Mouse (Mus musculus): ENCODE results near the gene Lcn10. TPM values are rescaled to one million over a fixed set of nuclear protein-coding genes. Genes with fewer than 3 reads are reported as not detected.

Lcn10 gene
- not detected in 2 replicates for polyA plus RNA-seq (2011; ENCODE audit: insufficient read depth, insufficient read length, low replicate concordance, missing spikeins)

GRCm38 (mm10) chr2:25682426-25682825, at the start of gene Lcn10:
Gene Lcn10, plus strand, starts transcription at chr2:25682726.
- TF ChIP-seq POLR2A (IDR thresholded peaks at IDR 0.05; ENCODE audit: borderline replicate concordance, control insufficient read depth, low read depth, low read length) (no peak), CTCF (IDR thresholded peaks at IDR 0.05; ENCODE audit: control insufficient read depth, insufficient read depth, low read length) (no peak)
- WGBS: 46% methylated on average over 2 of the region's 2 CpGs
- no peak within 1 kb of the TSS for H3K27ac ChIP-seq (ENCODE audit: control insufficient read depth, insufficient read depth, low read depth, low read length, poor library complexity)
- H3K4me1 ChIP-seq (ENCODE audit: control insufficient read depth, insufficient read depth, low read length): no peaks in the 10 kb centered on the region
- H3K4me3 ChIP-seq (replicated peaks; ENCODE audit: control insufficient read depth, low read depth, low read length): no peak within 1 kb of the TSS

- H3K4me3 ChIP-seq (replicated peaks; ENCODE audit: control insufficient read depth, low read depth, low read length): no peak overlapping the region
- no peak overlapping the region for H3K27ac ChIP-seq (ENCODE audit: control insufficient read depth, insufficient read depth, low read depth, low read length, poor library complexity)
- WGBS: 77% methylated on average over 3 of the region's 3 CpGs
- TF ChIP-seq CTCF (IDR thresholded peaks at IDR 0.05; ENCODE audit: control insufficient read depth, insufficient read depth, low read length) (no peak), POLR2A (IDR thresholded peaks at IDR 0.05; ENCODE audit: borderline replicate concordance, control insufficient read depth, low read depth, low read length) (no peak)
- no peaks in the 10 kb centered on the region for H3K4me1 ChIP-seq (ENCODE audit: control insufficient read depth, insufficient read depth, low read length)
Observed at GRCm38 (mm10) chr2:25633616-25634015, 48.9 kb upstream of the Lcn10 start.

DNA sequence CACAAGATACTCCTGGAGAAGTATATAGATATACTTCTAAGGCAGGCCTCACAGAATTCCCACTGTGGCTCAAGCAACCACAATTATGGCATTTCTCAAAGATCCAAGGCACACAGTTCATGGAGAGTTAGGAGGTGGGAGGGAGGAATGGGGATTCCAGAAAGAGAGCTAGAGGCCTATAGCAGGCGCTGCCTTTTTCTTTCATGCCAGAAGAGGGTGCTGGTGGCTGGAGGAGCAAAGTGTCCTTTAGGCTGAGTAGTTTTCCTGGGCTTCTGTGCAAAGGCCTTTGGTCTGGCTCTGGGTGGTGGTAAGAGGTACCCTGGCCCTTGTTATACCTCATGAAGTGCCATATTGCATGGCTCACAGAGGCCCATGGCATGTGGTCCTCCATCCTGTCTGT, 48.5 kb upstream of the Lcn10 start:
- H3K4me3 ChIP-seq (replicated peaks; ENCODE audit: control insufficient read depth, low read depth, low read length): no peak overlapping the region
- WGBS: 68% methylated on average over 1 of the region's 1 CpGs
- no peaks in the 10 kb centered on the region for H3K4me1 ChIP-seq (ENCODE audit: control insufficient read depth, insufficient read depth, low read length)
- TF ChIP-seq CTCF (IDR thresholded peaks at IDR 0.05; ENCODE audit: control insufficient read depth, insufficient read depth, low read length) (no peak), POLR2A (IDR thresholded peaks at IDR 0.05; ENCODE audit: borderline replicate concordance, control insufficient read depth, low read depth, low read length) (no peak)
- H3K27ac ChIP-seq (ENCODE audit: control insufficient read depth, insufficient read depth, low read depth, low read length, poor library complexity): no peak overlapping the region

DNA sequence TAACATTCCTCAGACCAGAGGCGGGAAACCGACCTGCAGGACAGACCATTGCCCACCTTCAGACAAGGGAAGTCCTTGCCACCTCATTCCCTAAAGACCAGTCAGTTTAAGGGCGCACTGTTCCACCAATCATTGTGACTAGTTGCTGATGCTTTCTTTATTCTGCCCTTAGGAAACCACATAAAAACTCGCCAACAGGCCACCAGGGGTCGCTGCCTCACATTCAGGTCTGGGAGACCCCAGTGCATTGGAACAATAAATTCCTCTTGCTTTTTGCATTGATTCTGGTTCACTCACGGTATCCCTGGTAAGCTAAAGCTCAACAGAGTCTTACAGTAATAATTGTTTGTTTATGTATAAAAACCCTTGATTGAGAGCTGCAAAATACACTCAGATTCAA, 42.6 kb upstream of the Lcn10 start:
- Histone ChIP-seq H3K4me1 (ENCODE audit: control insufficient read depth, insufficient read depth, low read length) (no peaks in the 10 kb centered on the region), H3K4me3 (replicated peaks; ENCODE audit: control insufficient read depth, low read depth, low read length) (no peak overlapping the region), H3K27ac (ENCODE audit: control insufficient read depth, insufficient read depth, low read depth, low read length, poor library complexity) (no peak overlapping the region)
- 25% methylated on average over 6 of the region's 6 CpGs for WGBS
- TF ChIP-seq CTCF (IDR thresholded peaks at IDR 0.05; ENCODE audit: control insufficient read depth, insufficient read depth, low read length) (peak; percentile 68), POLR2A (IDR thresholded peaks at IDR 0.05; ENCODE audit: borderline replicate concordance, control insufficient read depth, low read depth, low read length) (no peak)

- WGBS: 64% methylated on average over 2 of the region's 2 CpGs
- H3K27ac ChIP-seq (ENCODE audit: control insufficient read depth, insufficient read depth, low read depth, low read length, poor library complexity): no peak within 1 kb of the TSS
Observed at GRCm38 (mm10) chr2:25652902-25653301, 29.6 kb upstream of the Lcn10 start, which contains the start of gene Lcn8. Gene Lcn8, plus strand, starts transcription at chr2:25653120.

GRCm38 (mm10) chr2:25654502-25654901, 28.0 kb upstream of the Lcn10 start:
- H3K4me1 ChIP-seq (ENCODE audit: control insufficient read depth, insufficient read depth, low read length): no peaks in the 10 kb centered on the region
- no peak overlapping the region for H3K27ac ChIP-seq (ENCODE audit: control insufficient read depth, insufficient read depth, low read depth, low read length, poor library complexity)
- TF ChIP-seq CTCF (IDR thresholded peaks at IDR 0.05; ENCODE audit: control insufficient read depth, insufficient read depth, low read length) (no peak), POLR2A (IDR thresholded peaks at IDR 0.05; ENCODE audit: borderline replicate concordance, control insufficient read depth, low read depth, low read length) (no peak)
- WGBS: 50% methylated on average over 1 of the region's 1 CpGs
- H3K4me3 ChIP-seq (replicated peaks; ENCODE audit: control insufficient read depth, low read depth, low read length): no peak overlapping the region

More at GRCm38 (mm10) chr2:25652902-25653301, 29.6 kb upstream of the Lcn10 start, which contains the start of gene Lcn8:
- no peak within 1 kb of the TSS for H3K4me3 ChIP-seq (replicated peaks; ENCODE audit: control insufficient read depth, low read depth, low read length)
- no peaks in the 10 kb centered on the region for H3K4me1 ChIP-seq (ENCODE audit: control insufficient read depth, insufficient read depth, low read length)
- TF ChIP-seq CTCF (IDR thresholded peaks at IDR 0.05; ENCODE audit: control insufficient read depth, insufficient read depth, low read length): no peak

DNA sequence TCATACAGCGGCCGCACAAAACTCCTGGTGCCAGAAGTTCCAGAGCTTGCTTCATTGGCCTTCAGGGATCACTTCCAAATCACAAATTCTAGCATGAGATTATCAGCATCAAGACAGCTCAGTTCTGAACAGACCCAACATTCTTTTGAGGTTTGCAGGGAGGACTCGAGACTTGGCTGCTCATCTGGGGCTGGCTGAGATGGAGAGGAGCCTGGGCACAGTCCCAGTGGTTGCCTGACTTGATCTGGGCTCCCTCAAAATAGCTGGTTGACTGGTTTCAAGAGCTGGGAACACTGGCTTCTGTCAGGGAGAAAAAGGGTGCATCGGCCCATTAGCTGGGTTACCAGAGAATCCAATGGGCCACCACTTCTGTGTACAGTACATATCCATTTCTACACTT, 25.8 kb upstream of the Lcn10 start:
- WGBS: 81% methylated on average over 4 of the region's 4 CpGs
- TF ChIP-seq CTCF (IDR thresholded peaks at IDR 0.05; ENCODE audit: control insufficient read depth, insufficient read depth, low read length) (no peak), POLR2A (IDR thresholded peaks at IDR 0.05; ENCODE audit: borderline replicate concordance, control insufficient read depth, low read depth, low read length) (no peak)

GRCm38 (mm10) chr2:25657246-25657645, 25.3 kb upstream of the Lcn10 start:
- WGBS: 60% methylated on average over 4 of the region's 4 CpGs
- Histone ChIP-seq H3K27ac (ENCODE audit: control insufficient read depth, insufficient read depth, low read depth, low read length, poor library complexity) (no peak overlapping the region), H3K4me3 (replicated peaks; ENCODE audit: control insufficient read depth, low read depth, low read length) (no peak overlapping the region), H3K4me1 (ENCODE audit: control insufficient read depth, insufficient read depth, low read length) (no peaks in the 10 kb centered on the region)
- TF ChIP-seq CTCF (IDR thresholded peaks at IDR 0.05; ENCODE audit: control insufficient read depth, insufficient read depth, low read length) (no peak), POLR2A (IDR thresholded peaks at IDR 0.05; ENCODE audit: borderline replicate concordance, control insufficient read depth, low read depth, low read length) (no peak)

More for the DNA sequence above, 25.8 kb upstream of the Lcn10 start:
- Histone ChIP-seq H3K4me1 (ENCODE audit: control insufficient read depth, insufficient read depth, low read length) (no peaks in the 10 kb centered on the region), H3K27ac (ENCODE audit: control insufficient read depth, insufficient read depth, low read depth, low read length, poor library complexity) (no peak overlapping the region), H3K4me3 (replicated peaks; ENCODE audit: control insufficient read depth, low read depth, low read length) (no peak overlapping the region)

- Histone ChIP-seq H3K4me3 (replicated peaks; ENCODE audit: control insufficient read depth, low read depth, low read length) (no peak within 1 kb of the TSS), H3K27ac (ENCODE audit: control insufficient read depth, insufficient read depth, low read depth, low read length, poor library complexity) (no peak within 1 kb of the TSS), H3K4me1 (ENCODE audit: control insufficient read depth, insufficient read depth, low read length) (no peaks in the 10 kb centered on the region)
- no peak for TF ChIP-seq POLR2A (IDR thresholded peaks at IDR 0.05; ENCODE audit: borderline replicate concordance, control insufficient read depth, low read depth, low read length)
- no peak for TF ChIP-seq CTCF (IDR thresholded peaks at IDR 0.05; ENCODE audit: control insufficient read depth, insufficient read depth, low read length)
Observed at GRCm38 (mm10) chr2:25657652-25658051, 24.9 kb upstream of the Lcn10 start, which contains the start of gene Lcn5. Gene Lcn5, plus strand, starts transcription at chr2:25657952.

Data from bone marrow, adult 2 months (tissue).